Mouse (Mus musculus): ENCODE measurements around the gene Denr. TPM values are rescaled to one million over a fixed set of nuclear protein-coding genes. Genes with fewer than 3 reads are reported as not detected.

Gene Denr
- polyA plus RNA-seq, 1 experiment from 2014 or later = 179 TPM

Other genes starting within 250 kb of the Denr start
- gene Clip1, start 222.6 kb upstream of the Denr start, polyA plus RNA-seq (2016; fragmentation: Nextera tagmentation; extraction: Ambion mirVana) = 46.3 and 48.7 TPM in 2 replicates
- 98.1 and 111 TPM in 2 replicates for gene Zcchc8, start 186.1 kb upstream of the Denr start, polyA plus RNA-seq (2016; fragmentation: Nextera tagmentation; extraction: Ambion mirVana)
- 113 and 138 TPM in 2 replicates for gene Rsrc2, start 157.8 kb upstream of the Denr start, polyA plus RNA-seq (2016; fragmentation: Nextera tagmentation; extraction: Ambion mirVana)
- 45.8 and 48.8 TPM in 2 replicates for gene Kntc1, start 157.5 kb upstream of the Denr start, polyA plus RNA-seq (2016; fragmentation: Nextera tagmentation; extraction: Ambion mirVana)
- not detected in 2 replicates for gene Hcar2, start 41.7 kb upstream of the Denr start, polyA plus RNA-seq (2016; fragmentation: Nextera tagmentation; extraction: Ambion mirVana)
- gene Hcar1, start 27.2 kb upstream of the Denr start, polyA plus RNA-seq (2016; fragmentation: Nextera tagmentation; extraction: Ambion mirVana) = not detected in 2 replicates
- 1.3 and 3.2 TPM in 2 replicates for gene Gm43518, start 20.2 kb downstream of the Denr start, polyA plus RNA-seq (2016; fragmentation: Nextera tagmentation; extraction: Ambion mirVana)
- 4.0 and 6.2 TPM in 2 replicates for gene Ccdc62, start 23.5 kb downstream of the Denr start, polyA plus RNA-seq (2016; fragmentation: Nextera tagmentation; extraction: Ambion mirVana)
- 7.1 and 8.3 TPM in 2 replicates for gene Hip1r, start 66.5 kb downstream of the Denr start, polyA plus RNA-seq (2016; fragmentation: Nextera tagmentation; extraction: Ambion mirVana)
- gene Vps37b, start 125.1 kb downstream of the Denr start, polyA plus RNA-seq (2016; fragmentation: Nextera tagmentation; extraction: Ambion mirVana) = 40.5 and 42.6 TPM in 2 replicates
- 0.13 and 0.55 TPM in 2 replicates for gene Abcb9, start 188.6 kb downstream of the Denr start, polyA plus RNA-seq (2016; fragmentation: Nextera tagmentation; extraction: Ambion mirVana)
- gene Ogfod2, start 205.1 kb downstream of the Denr start, polyA plus RNA-seq (2016; fragmentation: Nextera tagmentation; extraction: Ambion mirVana) = 13.2 and 16.2 TPM in 2 replicates
- 139 and 150 TPM in 2 replicates for gene Arl6ip4, start 208.9 kb downstream of the Denr start, polyA plus RNA-seq (2016; fragmentation: Nextera tagmentation; extraction: Ambion mirVana)